Mouse (Mus musculus) forebrain, embryonic 10.5 days (tissue): ENCODE results near the gene Eif4ebp2. TPM values are rescaled to one million over a fixed set of nuclear protein-coding genes. Genes with fewer than 3 reads are reported as not detected.
A peak's percentile ranks its signal among the peaks of the same experiment; 100 is the strongest.

Source experiments
- DNase-seq: peaks from one replicate; pipeline ENCODE4 v3.0.0-alpha.2; 2017; ENCODE audit warnings: low spot score; ENCODE audit errors: extremely low spot score
- H3K27ac ChIP-seq: fragments of 300-500 bp; sonication (generic); 2 replicates; pipeline ENCODE4 v1.5.1; 2016; ENCODE audit warnings: mild to moderate bottlenecking
- H3K27me3 ChIP-seq: fragments of 300-500 bp; sonication (generic); 2 replicates; pipeline ENCODE4 v1.6.1; 2016; ENCODE audit warnings: mild to moderate bottlenecking; ENCODE audit not compliant: poor library complexity, severe bottlenecking
- H3K36me3 ChIP-seq: fragments of 300-500 bp; sonication (generic); replicated peaks from 2 replicates; pipeline ENCODE4 v1.6.1; 2016; ENCODE audit warnings: mild to moderate bottlenecking, moderate library complexity
- H3K4me1 ChIP-seq: fragments of 300-500 bp; sonication (generic); 2 replicates; pipeline ENCODE4 v1.6.1; 2016
- H3K4me3 ChIP-seq: fragments of 300-500 bp; sonication (generic); 2 replicates; pipeline ENCODE4 v1.5.1; 2016; ENCODE audit warnings: mild to moderate bottlenecking, moderate library complexity
- H3K9me3 ChIP-seq: fragments of 300-500 bp; sonication (generic); 2 replicates; pipeline ENCODE4 v1.6.1; 2016; ENCODE audit warnings: mild to moderate bottlenecking, moderate library complexity
- WGBS: fragments of 180-500 bp; shearing (Covaris S2); methylation state at CpG from one replicate; pipeline ENCODE4 v1.1.7; 2016; 5-methylcytosine and 5-hydroxymethylcytosine counted together
- polyA plus RNA-seq: library from polyadenylated mRNA; unstranded; fragments of >200 nt; fragmentation: Nextera tagmentation; extraction: Ambion mirVana; gene quantifications from 2 replicates; pipeline ENCODE4 v1.2.1, GENCODE M21; 2016

Eif4ebp2 gene
- polyA plus RNA-seq, 1 experiment from 2014 or later: 104 TPM

GRCm38 (mm10) chr10:61426251-61426757 lies 26.2 kb downstream of the Eif4ebp2 start:
- DNase-seq: no peak
- 67% methylated on average over 2 of the region's 2 CpGs for WGBS
- peaks cover 5% of the 10 kb centered on the region; the same call in 1 of the 2 replicates for H3K27me3 ChIP-seq

DNA sequence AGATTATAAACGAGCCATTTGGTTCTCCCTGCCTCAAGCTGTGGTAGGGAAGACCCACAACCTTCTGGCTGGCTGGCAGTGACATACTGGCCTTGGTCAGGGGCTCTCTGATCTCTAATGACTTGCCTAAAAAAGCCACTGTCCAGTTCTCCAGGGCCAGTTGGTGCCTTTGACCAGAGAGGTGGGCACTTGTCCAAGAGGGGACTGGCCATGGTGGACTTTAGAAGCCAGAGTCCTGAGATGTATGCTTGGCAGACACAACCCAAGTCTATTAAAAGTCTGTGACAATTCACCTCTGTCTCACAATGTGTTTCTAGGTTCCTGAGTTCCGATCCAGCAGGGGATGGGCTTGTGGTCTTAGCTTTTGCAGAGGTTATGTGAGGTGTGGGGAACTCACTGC lies 27.4 kb downstream of the Eif4ebp2 start:
- peaks cover 30% of the 10 kb centered on the region for H3K4me1 ChIP-seq
- H3K27me3 ChIP-seq: peaks cover 17% of the 10 kb centered on the region
- no peak overlapping the region for H3K27ac ChIP-seq
- H3K36me3 ChIP-seq: peaks cover 15% of the 10 kb centered on the region
- DNase-seq: no peak
- H3K4me3 ChIP-seq: no peak overlapping the region
- no peaks in the 10 kb centered on the region for H3K9me3 ChIP-seq
- 87% methylated on average over 2 of the region's 2 CpGs for WGBS

More at GRCm38 (mm10) chr10:61426251-61426757, 26.2 kb downstream of the Eif4ebp2 start:
- Histone ChIP-seq H3K4me3 (no peak overlapping the region), H3K27ac (no peak overlapping the region), H3K9me3 (no peaks in the 10 kb centered on the region), H3K36me3 (peaks cover 28% of the 10 kb centered on the region), H3K4me1 (peaks cover 25% of the 10 kb centered on the region)

- WGBS: 46% methylated on average over 7 of the region's 7 CpGs
- Histone ChIP-seq H3K36me3 (peaks cover 10% of the 10 kb centered on the region), H3K4me3 (no peak overlapping the region), H3K4me1 (peaks cover 35% of the 10 kb centered on the region), H3K9me3 (no peaks in the 10 kb centered on the region), H3K27me3 (peaks cover 23% of the 10 kb centered on the region), H3K27ac (0 out of 2 replicates have a peak overlapping the region, but pooled peaks have one; percentile 0)
- DNase-seq: no peak
Measured at GRCm38 (mm10) chr10:61424500-61424899, 28.0 kb downstream of the Eif4ebp2 start.

- Histone ChIP-seq H3K27ac (no peak overlapping the region), H3K27me3 (peaks cover 35% of the 10 kb centered on the region), H3K36me3 (no peaks in the 10 kb centered on the region), H3K4me1 (peaks cover 43% of the 10 kb centered on the region), H3K4me3 (no peak overlapping the region), H3K9me3 (no peaks in the 10 kb centered on the region)
- 47% methylated on average over 10 of the region's 10 CpGs for WGBS
- no peak for DNase-seq
Measured at GRCm38 (mm10) chr10:61423289-61423688, 29.2 kb downstream of the Eif4ebp2 start.

DNA sequence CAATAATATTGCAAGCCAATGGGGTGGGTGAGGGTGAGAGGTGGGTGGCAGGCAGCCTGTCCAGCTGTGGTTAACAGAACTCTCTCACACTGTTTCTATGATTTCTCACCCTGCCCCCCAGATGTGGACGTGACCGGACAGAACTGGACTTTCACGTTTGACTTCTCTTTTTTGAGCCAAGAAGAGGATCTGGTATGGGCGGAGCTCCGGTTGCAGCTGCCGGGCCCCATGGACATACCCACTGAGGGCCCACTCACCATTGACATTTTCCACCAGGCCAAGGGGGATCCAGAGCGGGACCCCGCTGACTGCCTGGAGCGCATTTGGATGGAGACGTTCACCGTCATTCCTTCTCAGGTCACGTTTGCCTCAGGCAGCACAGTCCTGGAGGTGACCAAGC lies 29.6 kb downstream of the Eif4ebp2 start:
- H3K36me3 ChIP-seq: no peaks in the 10 kb centered on the region

GRCm38 (mm10) chr10:61420011-61420410 lies 32.5 kb downstream of the Eif4ebp2 start:
- DNase-seq: no peak
- no peak overlapping the region for H3K4me3 ChIP-seq
- peaks cover 68% of the 10 kb centered on the region for H3K27me3 ChIP-seq
- WGBS: 80% methylated on average over 4 of the region's 4 CpGs
- H3K36me3 ChIP-seq: no peaks in the 10 kb centered on the region
- no peak overlapping the region for H3K27ac ChIP-seq
- H3K9me3 ChIP-seq: no peaks in the 10 kb centered on the region
- H3K4me1 ChIP-seq: peaks cover 53% of the 10 kb centered on the region

More for the DNA sequence above, 29.6 kb downstream of the Eif4ebp2 start:
- 86% methylated on average over 12 of the region's 12 CpGs for WGBS
- peaks cover 47% of the 10 kb centered on the region for H3K4me1 ChIP-seq
- H3K27me3 ChIP-seq: peaks cover 39% of the 10 kb centered on the region
- no peak overlapping the region for H3K4me3 ChIP-seq
- H3K27ac ChIP-seq: no peak overlapping the region
- DNase-seq: no peak
- H3K9me3 ChIP-seq: no peaks in the 10 kb centered on the region

DNA sequence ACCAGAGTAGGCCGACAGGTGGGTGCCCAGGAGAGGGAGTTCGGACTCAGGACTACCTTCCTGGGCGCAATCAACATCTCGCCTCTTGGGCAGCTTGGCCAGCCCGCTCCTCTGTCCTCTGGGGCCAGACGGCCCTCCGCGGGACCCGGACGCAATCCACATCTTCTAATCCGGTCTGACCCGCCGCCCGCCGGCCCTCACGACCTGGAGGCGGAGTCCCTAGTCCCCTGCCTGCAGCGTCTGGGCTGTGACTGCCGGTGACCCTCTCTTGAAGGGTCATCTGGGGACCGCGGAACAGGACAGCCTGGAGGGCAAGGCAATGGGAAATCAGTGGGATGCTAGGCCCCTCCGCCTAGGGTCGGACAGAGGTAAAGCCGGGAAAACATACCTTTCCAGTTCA lies 33.3 kb downstream of the Eif4ebp2 start:
- H3K36me3 ChIP-seq: no peaks in the 10 kb centered on the region
- H3K4me3 ChIP-seq: peak overlapping the region; percentile 58
- peaks cover 45% of the 10 kb centered on the region for H3K4me1 ChIP-seq
- H3K27me3 ChIP-seq: peaks cover 73% of the 10 kb centered on the region
- no peaks in the 10 kb centered on the region for H3K9me3 ChIP-seq
- no peak overlapping the region for H3K27ac ChIP-seq
- DNase-seq: no peak
- 2% methylated on average over 24 of the region's 24 CpGs for WGBS

GRCm38 (mm10) chr10:61418131-61418900 lies 34.1 kb downstream of the Eif4ebp2 start:
- peaks cover 72% of the 10 kb centered on the region for H3K27me3 ChIP-seq
- H3K27ac ChIP-seq: peak overlapping the region; percentile 33; the same call in 1 of the 2 replicates
- peak overlapping the region; percentile 58 for H3K4me3 ChIP-seq
- no peaks in the 10 kb centered on the region for H3K9me3 ChIP-seq
- WGBS: 4% methylated on average over 50 of the region's 50 CpGs
- H3K4me1 ChIP-seq: peaks cover 42% of the 10 kb centered on the region
- DNase-seq: peak; percentile 46
- no peaks in the 10 kb centered on the region for H3K36me3 ChIP-seq

GRCm38 (mm10) chr10:61417672-61418071 lies 34.8 kb downstream of the Eif4ebp2 start, which contains the start of gene Nodal:
Gene Nodal (plus strand): TSS chr10:61417972.
- Histone ChIP-seq H3K4me3 (peak within 1 kb of the TSS; percentile 58), H3K27ac (peak within 1 kb of the TSS; percentile 33; the same call in 1 of the 2 replicates), H3K9me3 (no peaks in the 10 kb centered on the region), H3K4me1 (peaks cover 41% of the 10 kb centered on the region), H3K36me3 (no peaks in the 10 kb centered on the region), H3K27me3 (peaks cover 70% of the 10 kb centered on the region)
- WGBS: 28% methylated on average over 10 of the region's 10 CpGs
- DNase-seq: no peak

DNA sequence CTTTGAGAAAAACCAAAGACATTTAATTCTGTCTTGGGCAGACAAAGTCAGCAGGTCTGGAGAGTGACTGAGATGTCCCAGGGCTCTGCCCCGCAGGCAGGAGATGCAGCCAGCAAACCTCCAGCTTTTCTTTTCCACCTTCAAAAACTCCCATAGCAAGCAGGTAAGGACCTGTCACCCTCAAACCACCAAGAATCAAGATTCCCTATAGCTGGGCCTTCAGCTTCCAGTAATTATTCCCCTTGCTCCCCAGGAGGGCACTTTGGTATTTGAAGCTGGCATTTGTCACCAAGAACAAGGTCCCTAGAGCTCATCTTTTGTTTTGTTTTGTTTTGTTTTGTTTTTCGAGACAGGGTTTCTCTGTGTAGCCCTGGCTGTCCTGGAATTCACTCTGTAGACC lies 35.4 kb downstream of the Eif4ebp2 start:
- Histone ChIP-seq H3K4me3 (no peak overlapping the region), H3K36me3 (no peaks in the 10 kb centered on the region), H3K4me1 (peaks cover 41% of the 10 kb centered on the region), H3K27ac (no peak overlapping the region), H3K9me3 (no peaks in the 10 kb centered on the region), H3K27me3 (peaks cover 70% of the 10 kb centered on the region)
- WGBS: 51% methylated on average over 2 of the region's 2 CpGs
- DNase-seq: no peak

GRCm38 (mm10) chr10:61416561-61416960 lies 35.9 kb downstream of the Eif4ebp2 start:
- WGBS: 31% methylated on average over 7 of the region's 7 CpGs
- Histone ChIP-seq H3K27me3 (peaks cover 70% of the 10 kb centered on the region), H3K4me1 (peaks cover 41% of the 10 kb centered on the region)

DNA sequence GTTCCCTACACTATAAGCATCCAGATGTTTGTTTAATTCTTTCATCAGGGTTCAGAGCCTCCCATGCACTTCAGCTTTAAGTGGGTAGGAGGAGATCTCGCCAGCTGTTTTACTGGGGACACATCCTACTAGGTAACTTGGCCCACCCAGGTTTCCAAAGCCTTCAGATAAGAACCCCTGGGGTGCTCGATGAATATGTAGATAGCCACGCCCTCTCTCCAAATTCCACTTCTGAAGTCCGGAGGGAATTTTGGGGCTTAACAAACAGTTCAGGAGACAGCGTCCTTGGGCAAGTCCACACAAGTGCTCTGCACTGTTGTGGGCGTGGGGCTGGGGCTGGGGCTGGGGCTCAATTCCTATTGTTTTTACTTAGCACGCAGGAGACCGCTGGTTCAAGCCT lies 36.6 kb downstream of the Eif4ebp2 start:
- Histone ChIP-seq H3K36me3 (no peaks in the 10 kb centered on the region), H3K27ac (no peak overlapping the region)

More at GRCm38 (mm10) chr10:61416561-61416960, 35.9 kb downstream of the Eif4ebp2 start:
- H3K4me3 ChIP-seq: no peak overlapping the region
- DNase-seq: no peak
- no peak overlapping the region for H3K27ac ChIP-seq
- no peaks in the 10 kb centered on the region for H3K9me3 ChIP-seq
- H3K36me3 ChIP-seq: no peaks in the 10 kb centered on the region

GRCm38 (mm10) chr10:61415240-61415639 lies 37.2 kb downstream of the Eif4ebp2 start:
- 79% methylated on average over 3 of the region's 3 CpGs for WGBS
- H3K27me3 ChIP-seq: peaks cover 61% of the 10 kb centered on the region

More for the DNA sequence above, 36.6 kb downstream of the Eif4ebp2 start:
- H3K27me3 ChIP-seq: peaks cover 64% of the 10 kb centered on the region
- 21% methylated on average over 8 of the region's 8 CpGs for WGBS
- no peak for DNase-seq
- H3K4me1 ChIP-seq: peaks cover 42% of the 10 kb centered on the region
- no peak overlapping the region for H3K4me3 ChIP-seq
- H3K9me3 ChIP-seq: no peaks in the 10 kb centered on the region

More at GRCm38 (mm10) chr10:61415240-61415639, 37.2 kb downstream of the Eif4ebp2 start:
- Histone ChIP-seq H3K9me3 (no peaks in the 10 kb centered on the region), H3K4me3 (no peak overlapping the region), H3K4me1 (peaks cover 46% of the 10 kb centered on the region), H3K36me3 (no peaks in the 10 kb centered on the region), H3K27ac (no peak overlapping the region)
- no peak for DNase-seq
